Mouse (Mus musculus): Measurements from ENCODE around the gene Olfr987.
"Not testable (repeated sequence)": the region's sequence is repeated elsewhere in the genome, so short reads cannot be mapped to it uniquely, and the experiment has no call there.

Gene Olfr987

GRCm38 (mm10) chr2:85339215-85339614 is at the start of gene Olfr987:
Gene Olfr987 (minus strand): TSS chr2:85339315.
- DNase-seq (ENCODE audit: extremely low read depth, low read depth, low spot score) = not testable (repeated sequence)

GRCm38 (mm10) chr2:85363127-85363526 is 24.0 kb upstream of the Olfr987 start, which contains the start of gene Olfr988:
Gene Olfr988 (minus strand): TSS chr2:85363227.
- not testable (repeated sequence) for DNase-seq (ENCODE audit: extremely low read depth, low read depth, low spot score)

GRCm38 (mm10) chr2:85339972-85340371 is 857 bp upstream of the Olfr987 start:
- DNase-seq (ENCODE audit: extremely low read depth, low read depth, low spot score) = no peak

- no peak for DNase-seq (ENCODE audit: extremely low read depth, low read depth, low spot score)
These were observed 20.0 kb downstream of the Olfr987 start for GRCm38 (mm10) chr2:85319106-85319505.

GRCm38 (mm10) chr2:85285406-85285805 is 53.7 kb downstream of the Olfr987 start:
- no peak for DNase-seq (ENCODE audit: extremely low read depth, low read depth, low spot score)

GRCm38 (mm10) chr2:85284626-85285025 is 54.5 kb downstream of the Olfr987 start:
- no peak for DNase-seq (ENCODE audit: extremely low read depth, low read depth, low spot score)

GRCm38 (mm10) chr2:85283631-85284466 is 55.3 kb downstream of the Olfr987 start:
- DNase-seq (ENCODE audit: extremely low read depth, low read depth, low spot score) = no peak

- no peak for DNase-seq (ENCODE audit: extremely low read depth, low read depth, low spot score)
These were observed 58.1 kb downstream of the Olfr987 start for GRCm38 (mm10) chr2:85281023-85281422.
